Mouse (Mus musculus): Measurements from ENCODE around the gene Camta1. TPM values are rescaled to one million over a fixed set of nuclear protein-coding genes. Genes with fewer than 3 reads are reported as not detected.
A peak's percentile ranks its signal among the peaks of the same experiment; 100 is the strongest.

The Camta1 gene
- polyA plus RNA-seq, 1 experiment from 2014 or later, result 171 TPM

DNA sequence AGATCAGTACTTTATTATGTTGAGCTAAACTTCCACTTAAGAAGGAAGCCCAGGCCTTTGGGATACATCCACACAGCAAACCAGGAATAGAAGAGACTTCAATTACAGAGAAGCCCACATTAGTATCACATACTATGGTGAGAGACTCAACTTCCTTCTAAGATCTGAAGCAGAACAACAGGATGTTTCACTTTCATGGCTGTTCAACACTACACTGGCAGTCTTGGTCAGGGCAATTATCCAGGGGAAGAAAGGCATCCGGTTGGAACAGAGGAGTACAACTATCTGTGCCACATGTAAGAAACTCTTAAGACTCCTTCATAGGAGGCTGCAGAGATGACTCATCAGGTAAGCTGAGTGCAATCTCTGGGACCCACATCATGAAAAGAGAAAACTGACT lies 810.5 kb downstream of the Camta1 start:
- 85% methylated on average over 1 of the region's 1 CpGs for WGBS
- Histone ChIP-seq H3K4me3 (replicated peaks; ENCODE audit: low read length) (no peak overlapping the region), H3K36me3 (replicated peaks; ENCODE audit: control insufficient read depth, insufficient read depth) (peaks cover 89% of the 10 kb centered on the region), H3K9ac (no peak overlapping the region), H3K9me3 (ENCODE audit: control insufficient read depth, low read length) (no peaks in the 10 kb centered on the region), H3K4me2 (replicated peaks) (no peak overlapping the region), H3K27ac (no peak overlapping the region), H3K27me3 (ENCODE audit: control insufficient read depth, insufficient read depth, low read length) (no peaks in the 10 kb centered on the region), H3K4me1 (replicated peaks; ENCODE audit: control insufficient read depth, insufficient read depth, low read length) (peaks cover 4% of the 10 kb centered on the region; the same call in 1 of the 2 replicates)
- no peak for ATAC-seq (ENCODE audit: low FRiP score)
- no peak for DNase-seq (ENCODE audit: low spot score)

DNA sequence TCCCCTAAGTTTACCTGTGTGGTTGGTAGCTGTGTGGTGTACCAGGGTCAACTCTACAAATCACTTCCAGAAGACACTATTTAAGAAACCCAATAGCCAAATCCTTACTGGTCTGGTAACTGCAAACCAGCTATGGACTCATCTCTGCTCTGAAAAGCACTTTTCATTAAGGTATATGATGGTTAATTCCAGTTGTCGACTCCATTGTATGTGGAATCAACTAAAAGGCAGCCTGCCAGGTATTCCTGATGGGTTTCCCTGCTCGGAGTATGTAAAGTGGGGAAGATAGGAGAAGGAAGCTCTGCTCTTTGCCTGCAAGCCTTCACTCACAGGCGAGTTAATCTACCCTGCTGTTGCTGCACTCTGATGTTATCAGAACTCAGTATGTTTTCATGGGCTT lies 815.2 kb downstream of the Camta1 start:
- H3K4me3 ChIP-seq (replicated peaks; ENCODE audit: low read length), result no peak overlapping the region
- H3K4me1 ChIP-seq (replicated peaks; ENCODE audit: control insufficient read depth, insufficient read depth, low read length), result peaks cover 8% of the 10 kb centered on the region
- H3K4me2 ChIP-seq (replicated peaks), result no peak overlapping the region
- WGBS, result 93% methylated on average over 3 of the region's 3 CpGs
- no peak for DNase-seq (ENCODE audit: low spot score)
- H3K36me3 ChIP-seq (replicated peaks; ENCODE audit: control insufficient read depth, insufficient read depth), result peaks cover 50% of the 10 kb centered on the region
- H3K27me3 ChIP-seq (ENCODE audit: control insufficient read depth, insufficient read depth, low read length), result peaks cover 11% of the 10 kb centered on the region
- no peaks in the 10 kb centered on the region for H3K9me3 ChIP-seq (ENCODE audit: control insufficient read depth, low read length)
- ATAC-seq (ENCODE audit: low FRiP score), result no peak
- no peak overlapping the region for H3K27ac ChIP-seq
- no peak overlapping the region for H3K9ac ChIP-seq

DNA sequence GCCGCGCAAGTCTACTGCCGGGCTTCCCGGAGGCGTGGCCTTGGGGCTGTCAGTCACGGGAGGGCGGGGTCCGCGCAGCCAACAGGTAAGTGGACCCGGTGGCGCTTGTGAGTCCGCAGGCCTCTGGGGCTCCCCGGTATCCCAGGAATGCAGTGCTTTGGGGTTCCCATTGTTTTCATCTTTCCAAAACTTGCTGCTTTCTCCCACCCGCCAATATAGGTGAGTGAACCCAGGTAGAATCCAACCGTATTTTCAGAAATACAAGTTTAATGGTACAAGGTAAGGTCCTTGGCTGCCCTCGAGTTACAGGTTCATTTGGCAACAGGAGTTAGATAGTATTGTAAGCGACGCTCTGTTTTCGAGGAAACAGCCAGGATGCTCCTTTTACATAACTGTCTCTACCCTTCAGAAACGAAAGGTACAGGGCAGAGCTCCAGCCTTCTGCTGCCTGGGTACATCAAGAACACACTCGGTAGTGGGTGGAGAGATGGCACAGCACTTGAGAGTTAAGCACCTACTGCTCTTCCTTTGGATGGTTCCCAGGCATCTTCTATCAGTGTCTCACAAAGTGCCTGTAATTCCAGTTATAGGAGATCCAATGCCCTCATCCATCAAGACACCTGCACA lies 816.6 kb downstream of the Camta1 start:
- H3K4me2 ChIP-seq (replicated peaks), result peak overlapping the region; percentile 99
- H3K36me3 ChIP-seq (replicated peaks; ENCODE audit: control insufficient read depth, insufficient read depth), result peaks cover 35% of the 10 kb centered on the region
- H3K9me3 ChIP-seq (ENCODE audit: control insufficient read depth, low read length), result no peaks in the 10 kb centered on the region
- 6% methylated on average over 21 of the region's 21 CpGs for WGBS
- peaks cover 11% of the 10 kb centered on the region for H3K27me3 ChIP-seq (ENCODE audit: control insufficient read depth, insufficient read depth, low read length)
- H3K4me1 ChIP-seq (replicated peaks; ENCODE audit: control insufficient read depth, insufficient read depth, low read length), result peaks cover 8% of the 10 kb centered on the region
- DNase-seq (ENCODE audit: low spot score) (no peak), ATAC-seq (ENCODE audit: low FRiP score) (no peak)
- no peak overlapping the region for H3K27ac ChIP-seq
- H3K9ac ChIP-seq, result peak overlapping the region; percentile 60
- H3K4me3 ChIP-seq (replicated peaks; ENCODE audit: low read length), result peak overlapping the region; percentile 65

DNA sequence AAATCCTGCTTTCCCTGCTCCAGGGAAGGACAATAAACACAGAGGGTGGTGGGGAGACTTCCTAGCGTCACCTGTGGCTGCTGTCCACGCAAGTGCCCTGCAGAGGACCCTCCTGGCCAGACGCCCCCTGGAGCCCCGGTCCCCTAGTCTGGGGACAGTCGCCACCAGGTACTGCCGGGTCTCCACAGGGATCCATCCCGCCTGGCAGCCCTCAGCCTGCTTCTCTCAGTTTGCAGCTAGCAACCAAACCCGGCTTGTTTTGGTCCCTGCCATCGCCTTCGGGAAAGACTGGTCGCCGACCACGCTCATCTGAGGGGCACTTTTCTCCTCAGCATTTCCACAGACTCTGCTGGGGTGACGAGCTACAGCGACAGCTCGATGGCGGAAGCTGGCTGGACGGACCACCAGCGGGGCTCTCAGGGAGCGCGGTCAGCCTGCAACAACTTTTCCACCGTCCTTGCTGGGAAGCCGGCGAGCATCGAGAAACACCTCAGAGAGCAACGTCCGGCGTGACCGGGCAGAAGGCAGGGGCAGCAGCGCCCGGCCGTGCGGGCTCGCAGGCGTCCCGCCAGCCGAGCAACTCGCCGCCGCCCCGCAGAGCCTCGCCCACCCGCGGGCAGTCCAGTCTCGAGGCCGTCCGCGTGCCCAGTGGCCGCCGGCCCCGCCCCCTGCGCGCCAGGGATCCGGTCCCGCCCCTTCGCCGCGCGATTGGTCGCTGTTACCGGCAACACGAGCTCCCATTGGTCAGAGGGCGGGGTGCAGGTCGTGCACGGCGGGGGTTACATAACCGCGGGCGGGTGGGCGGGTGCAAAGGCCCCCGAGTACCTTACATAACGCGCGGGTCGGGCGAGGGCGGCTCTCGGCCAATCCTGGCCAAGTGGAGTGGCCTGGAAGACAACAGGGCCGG lies 817.4 kb downstream of the Camta1 start, which contains the start of gene Per3:
Per3 (minus strand) TSS at position 629 of the 907 bp plus-strand sequence.
- H3K36me3 ChIP-seq (replicated peaks; ENCODE audit: control insufficient read depth, insufficient read depth), result peaks cover 28% of the 10 kb centered on the region
- H3K4me3 ChIP-seq (replicated peaks; ENCODE audit: low read length), result peak within 1 kb of the TSS; percentile 65
- peak within 1 kb of the TSS; percentile 60 for H3K9ac ChIP-seq
- H3K9me3 ChIP-seq (ENCODE audit: control insufficient read depth, low read length), result no peaks in the 10 kb centered on the region
- peak; percentile 97 for ATAC-seq (ENCODE audit: low FRiP score)
- peak; percentile 85 for DNase-seq (ENCODE audit: low spot score)
- peak within 1 kb of the TSS; percentile 99 for H3K4me2 ChIP-seq (replicated peaks)
- H3K27ac ChIP-seq, result peak within 1 kb of the TSS; percentile 47; the same call in 1 of the 2 replicates
- peaks cover 8% of the 10 kb centered on the region for H3K4me1 ChIP-seq (replicated peaks; ENCODE audit: control insufficient read depth, insufficient read depth, low read length)
- H3K27me3 ChIP-seq (ENCODE audit: control insufficient read depth, insufficient read depth, low read length), result peaks cover 11% of the 10 kb centered on the region
- under 1% methylated on average over 70 of the region's 79 CpGs for WGBS

DNA sequence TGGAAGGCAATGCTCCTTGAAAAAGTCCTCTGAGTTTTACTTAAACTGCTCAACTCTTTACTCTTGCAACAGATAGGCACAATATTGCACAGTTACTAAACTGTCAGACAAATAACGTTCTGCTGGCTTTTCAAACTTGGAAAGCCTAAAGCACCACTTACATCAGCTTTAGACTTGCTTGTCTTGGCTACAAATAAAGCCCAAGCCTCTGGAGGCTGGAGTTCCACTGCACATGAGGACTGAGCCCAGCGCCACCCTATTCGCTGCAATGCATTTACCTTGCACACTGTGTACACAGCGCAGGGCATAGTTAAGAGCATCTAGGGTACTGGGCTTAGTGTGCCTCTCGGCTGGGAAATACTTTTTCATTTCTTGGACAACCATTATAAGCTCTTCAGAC lies 818.4 kb downstream of the Camta1 start:
- no peak overlapping the region for H3K9ac ChIP-seq

DNA sequence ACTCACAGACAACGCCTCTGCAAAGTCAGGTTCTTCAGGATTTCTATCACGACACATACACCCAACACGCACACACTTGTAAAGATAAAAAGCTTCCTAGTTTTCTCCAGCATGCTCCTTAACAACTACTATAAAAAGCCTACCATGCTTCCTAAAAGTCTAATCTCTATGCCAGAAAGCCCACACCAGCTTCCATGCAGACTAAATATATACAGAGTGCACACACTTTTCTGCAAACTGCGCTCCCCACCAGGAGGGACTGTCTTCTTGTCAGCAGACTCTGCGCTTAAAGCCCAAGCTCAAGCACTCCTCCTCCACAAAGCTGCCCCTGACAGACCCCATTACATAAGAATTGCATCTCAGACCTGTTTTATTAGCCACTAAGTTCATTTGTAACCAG lies 820.2 kb downstream of the Camta1 start:
- 92% methylated on average over 5 of the region's 5 CpGs for WGBS
- no peak overlapping the region for H3K4me3 ChIP-seq (replicated peaks; ENCODE audit: low read length)
- no peak for ATAC-seq (ENCODE audit: low FRiP score)

More for the DNA sequence above, 818.4 kb downstream of the Camta1 start:
- Histone ChIP-seq H3K9me3 (ENCODE audit: control insufficient read depth, low read length) (no peaks in the 10 kb centered on the region), H3K4me3 (replicated peaks; ENCODE audit: low read length) (no peak overlapping the region), H3K4me1 (replicated peaks; ENCODE audit: control insufficient read depth, insufficient read depth, low read length) (peaks cover 8% of the 10 kb centered on the region), H3K27me3 (ENCODE audit: control insufficient read depth, insufficient read depth, low read length) (peaks cover 11% of the 10 kb centered on the region), H3K36me3 (replicated peaks; ENCODE audit: control insufficient read depth, insufficient read depth) (peaks cover 18% of the 10 kb centered on the region), H3K27ac (no peak overlapping the region), H3K4me2 (replicated peaks) (peak overlapping the region; percentile 99)
- no peak for DNase-seq (ENCODE audit: low spot score)
- 55% methylated on average over 5 of the region's 5 CpGs for WGBS
- ATAC-seq (ENCODE audit: low FRiP score), result no peak

DNA sequence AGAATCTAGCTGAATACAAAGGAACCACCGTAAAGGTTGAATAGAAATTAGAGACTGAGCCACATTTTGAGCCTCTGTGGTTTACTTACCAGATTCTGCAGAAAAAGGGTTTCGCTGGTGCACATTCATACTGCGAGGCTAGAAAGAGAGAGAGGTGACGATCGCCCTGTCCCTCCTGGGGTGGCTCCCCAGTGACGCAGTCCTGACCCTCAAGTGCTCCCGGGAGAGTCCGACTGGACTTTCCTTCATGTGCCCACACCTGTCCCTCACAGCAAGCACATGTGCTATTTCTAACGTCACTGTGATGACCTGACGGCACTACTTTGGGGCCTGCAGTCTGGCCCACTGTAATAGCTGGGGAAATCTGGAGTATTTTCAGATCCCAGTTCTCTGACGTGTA lies 823.9 kb downstream of the Camta1 start:
- H3K9ac ChIP-seq, result no peak overlapping the region
- no peak overlapping the region for H3K4me3 ChIP-seq (replicated peaks; ENCODE audit: low read length)
- DNase-seq (ENCODE audit: low spot score), result no peak
- ATAC-seq (ENCODE audit: low FRiP score), result no peak
- H3K4me2 ChIP-seq (replicated peaks), result no peak overlapping the region
- no peaks in the 10 kb centered on the region for H3K4me1 ChIP-seq (replicated peaks; ENCODE audit: control insufficient read depth, insufficient read depth, low read length)
- H3K27ac ChIP-seq, result no peak overlapping the region
- no peaks in the 10 kb centered on the region for H3K36me3 ChIP-seq (replicated peaks; ENCODE audit: control insufficient read depth, insufficient read depth)
- peaks cover 4% of the 10 kb centered on the region for H3K27me3 ChIP-seq (ENCODE audit: control insufficient read depth, insufficient read depth, low read length)
- whole genome bisulfite sequencing, result 94% methylated on average over 11 of the region's 11 CpGs
- no peaks in the 10 kb centered on the region for H3K9me3 ChIP-seq (ENCODE audit: control insufficient read depth, low read length)

More for the DNA sequence above, 820.2 kb downstream of the Camta1 start:
- DNase-seq (ENCODE audit: low spot score), result no peak
- Histone ChIP-seq H3K4me2 (replicated peaks) (no peak overlapping the region), H3K36me3 (replicated peaks; ENCODE audit: control insufficient read depth, insufficient read depth) (peaks cover under 1% of the 10 kb centered on the region; the same call in 1 of the 2 replicates), H3K9me3 (ENCODE audit: control insufficient read depth, low read length) (no peaks in the 10 kb centered on the region), H3K27ac (no peak overlapping the region), H3K4me1 (replicated peaks; ENCODE audit: control insufficient read depth, insufficient read depth, low read length) (peaks cover 8% of the 10 kb centered on the region), H3K27me3 (ENCODE audit: control insufficient read depth, insufficient read depth, low read length) (peaks cover 11% of the 10 kb centered on the region), H3K9ac (no peak overlapping the region)

DNA sequence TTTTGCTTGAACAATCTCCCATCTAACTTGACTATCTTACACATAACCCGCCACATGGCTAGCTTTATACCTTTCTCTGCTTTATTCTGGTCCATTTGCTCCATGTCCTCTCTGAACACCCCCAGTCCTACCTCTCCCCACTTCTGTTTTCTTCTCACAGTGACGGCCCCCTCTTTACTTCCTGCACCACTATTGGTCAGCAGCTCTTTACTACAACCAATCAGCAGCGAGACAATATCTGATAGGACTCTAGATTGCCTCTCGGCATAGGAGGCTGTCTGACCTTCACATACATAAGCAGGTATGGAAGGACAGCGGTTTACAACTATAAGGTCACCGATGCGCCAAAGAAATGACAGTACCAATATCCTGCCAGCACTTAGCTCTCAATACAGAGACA lies 825.2 kb downstream of the Camta1 start:
- Histone ChIP-seq H3K4me3 (replicated peaks; ENCODE audit: low read length) (no peak overlapping the region), H3K36me3 (replicated peaks; ENCODE audit: control insufficient read depth, insufficient read depth) (no peaks in the 10 kb centered on the region), H3K27me3 (ENCODE audit: control insufficient read depth, insufficient read depth, low read length) (no peaks in the 10 kb centered on the region), H3K4me2 (replicated peaks) (no peak overlapping the region), H3K4me1 (replicated peaks; ENCODE audit: control insufficient read depth, insufficient read depth, low read length) (no peaks in the 10 kb centered on the region), H3K27ac (no peak overlapping the region), H3K9me3 (ENCODE audit: control insufficient read depth, low read length) (no peaks in the 10 kb centered on the region), H3K9ac (no peak overlapping the region)
- no peak for ATAC-seq (ENCODE audit: low FRiP score)
- DNase-seq (ENCODE audit: low spot score), result no peak
- WGBS, result 90% methylated on average over 7 of the region's 7 CpGs

DNA sequence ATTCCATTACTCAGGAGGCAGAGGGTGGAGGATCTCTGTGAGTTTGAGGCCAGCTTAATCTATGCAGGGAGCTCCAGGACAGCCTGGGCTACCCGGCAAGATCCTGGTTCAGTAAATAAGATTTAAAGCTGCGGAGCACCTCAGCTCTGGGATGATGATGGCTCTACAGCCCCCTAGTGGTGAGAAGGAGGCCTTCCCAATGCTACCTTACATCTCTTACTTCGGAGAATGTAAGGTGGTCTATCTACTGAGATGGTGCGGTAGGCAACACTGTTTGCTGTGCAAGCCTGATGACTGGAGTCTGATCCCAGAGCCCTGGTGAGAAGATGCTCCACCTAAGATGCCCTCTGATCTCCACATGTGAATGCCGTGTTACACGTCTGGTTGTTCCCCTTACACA lies 834.7 kb downstream of the Camta1 start:
- no peaks in the 10 kb centered on the region for H3K9me3 ChIP-seq (ENCODE audit: control insufficient read depth, low read length)
- no peak overlapping the region for H3K4me2 ChIP-seq (replicated peaks)
- no peak overlapping the region for H3K27ac ChIP-seq

More for the DNA sequence above, 834.7 kb downstream of the Camta1 start:
- Histone ChIP-seq H3K27me3 (ENCODE audit: control insufficient read depth, insufficient read depth, low read length) (no peaks in the 10 kb centered on the region), H3K36me3 (replicated peaks; ENCODE audit: control insufficient read depth, insufficient read depth) (no peaks in the 10 kb centered on the region; the same call in none of the 2 replicates), H3K4me3 (replicated peaks; ENCODE audit: low read length) (no peak overlapping the region), H3K9ac (no peak overlapping the region), H3K4me1 (replicated peaks; ENCODE audit: control insufficient read depth, insufficient read depth, low read length) (no peaks in the 10 kb centered on the region)
- 49% methylated on average over 6 of the region's 6 CpGs for WGBS
- ATAC-seq (ENCODE audit: low FRiP score), result peak; percentile 55; the same call in 1 of the 2 replicates
- DNase-seq (ENCODE audit: low spot score), result peak; percentile 65
